Mouse (Mus musculus) urinary bladder, postnatal 14 days (tissue): ENCODE data around the gene Sulf2.

Experiments used
- DNase-seq: peaks from one replicate; pipeline ENCODE4 v3.0.0; 2021; ENCODE audit warnings: low spot score

The Sulf2 gene

DNA sequence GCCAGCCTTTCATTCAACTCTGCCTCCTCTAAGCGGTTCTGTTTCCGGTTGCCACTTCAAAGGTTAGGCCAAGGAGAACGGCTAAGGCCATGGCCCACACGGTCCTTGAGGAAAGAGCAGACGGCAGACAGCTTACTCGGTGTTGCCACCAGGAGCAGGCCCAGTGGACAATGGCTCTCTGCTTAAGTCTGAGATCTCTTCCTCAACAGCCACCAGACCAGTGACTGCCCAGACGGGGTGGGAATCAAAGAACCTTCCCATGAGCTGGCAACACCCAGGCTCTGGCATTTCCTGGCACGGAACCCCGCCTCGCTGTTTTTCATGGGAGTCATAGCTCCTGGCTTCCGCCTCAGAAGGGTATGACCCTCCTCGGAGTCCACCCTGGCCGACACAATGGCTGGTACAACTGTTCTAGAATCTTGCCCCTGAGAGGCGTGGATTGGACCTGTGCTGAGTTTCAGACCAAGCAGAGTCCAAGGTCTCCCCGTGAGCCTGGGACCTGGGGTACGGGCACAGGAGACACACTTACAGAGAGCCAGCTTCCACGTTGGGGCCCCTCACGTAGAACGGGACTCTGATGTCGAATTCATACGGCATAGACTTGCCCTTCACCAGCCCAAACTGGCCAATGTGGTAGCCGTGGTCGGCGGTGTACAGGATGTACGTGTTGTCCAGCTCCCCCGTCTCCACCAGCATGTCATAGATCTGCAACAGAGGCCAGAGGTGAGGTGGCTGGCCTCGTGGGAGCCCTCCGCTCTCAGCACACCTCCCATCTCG is 68.8 kb downstream of the Sulf2 start:
- DNase-seq: no peak

DNA sequence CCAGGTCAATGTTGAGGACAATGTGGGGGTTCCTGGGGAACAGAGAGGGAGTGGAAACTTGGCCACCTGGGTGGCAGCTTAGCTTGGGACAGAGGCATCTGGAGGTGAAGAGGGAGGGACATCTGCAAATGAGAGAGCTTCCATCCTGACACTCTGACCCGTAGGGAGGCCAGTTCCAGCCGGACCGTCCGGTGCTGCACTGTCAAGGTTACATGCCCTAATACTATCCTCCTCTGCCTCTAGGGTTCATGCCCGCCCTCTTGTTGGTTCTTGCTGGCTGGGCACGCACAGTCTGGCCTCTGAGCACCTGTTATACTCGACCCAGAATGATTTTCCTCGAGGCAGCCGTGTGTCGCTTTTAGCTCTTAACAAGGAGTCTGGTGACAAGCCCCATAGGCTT is 69.7 kb downstream of the Sulf2 start:
- no peak for DNase-seq

DNA sequence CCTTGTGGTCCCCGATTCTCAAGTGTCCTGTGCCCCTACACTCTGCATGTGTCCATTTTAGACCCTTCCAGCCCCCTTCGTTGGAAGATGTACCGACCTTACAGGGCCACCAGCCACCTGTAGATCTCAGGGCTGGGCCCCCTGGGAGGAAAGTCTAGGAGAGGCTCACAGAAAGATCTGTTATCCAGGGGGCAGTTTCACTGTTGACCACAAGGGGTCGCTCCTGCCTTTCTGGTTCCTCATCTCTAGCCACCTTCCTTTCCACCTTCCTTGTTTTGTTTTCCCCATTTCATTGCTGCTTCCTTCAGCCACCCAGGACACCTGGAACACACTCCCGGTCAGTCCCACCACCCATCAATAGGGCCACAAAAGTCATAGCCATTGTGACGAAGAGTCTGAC is 70.5 kb downstream of the Sulf2 start:
- peak; percentile 70 for DNase-seq

DNA sequence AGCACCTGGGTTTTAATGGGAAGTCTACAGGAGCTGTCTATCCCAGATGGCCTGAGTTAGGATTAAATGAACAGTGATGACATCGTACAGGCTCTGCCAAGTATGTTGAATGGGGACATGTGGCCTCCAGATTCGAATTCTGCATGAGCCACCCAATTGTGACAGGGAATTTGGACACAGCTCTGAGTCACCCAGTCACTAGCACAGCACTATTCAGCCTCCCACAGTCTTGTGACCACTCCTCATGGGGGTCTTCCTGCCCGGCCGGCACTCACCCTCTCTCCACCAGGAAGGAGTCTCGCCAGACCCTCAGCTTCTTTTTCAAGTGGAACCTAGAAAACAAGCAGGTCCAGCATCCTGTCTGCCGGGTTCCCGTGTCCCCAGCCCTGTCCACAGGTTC is 71.4 kb downstream of the Sulf2 start:
- no peak for DNase-seq

DNA sequence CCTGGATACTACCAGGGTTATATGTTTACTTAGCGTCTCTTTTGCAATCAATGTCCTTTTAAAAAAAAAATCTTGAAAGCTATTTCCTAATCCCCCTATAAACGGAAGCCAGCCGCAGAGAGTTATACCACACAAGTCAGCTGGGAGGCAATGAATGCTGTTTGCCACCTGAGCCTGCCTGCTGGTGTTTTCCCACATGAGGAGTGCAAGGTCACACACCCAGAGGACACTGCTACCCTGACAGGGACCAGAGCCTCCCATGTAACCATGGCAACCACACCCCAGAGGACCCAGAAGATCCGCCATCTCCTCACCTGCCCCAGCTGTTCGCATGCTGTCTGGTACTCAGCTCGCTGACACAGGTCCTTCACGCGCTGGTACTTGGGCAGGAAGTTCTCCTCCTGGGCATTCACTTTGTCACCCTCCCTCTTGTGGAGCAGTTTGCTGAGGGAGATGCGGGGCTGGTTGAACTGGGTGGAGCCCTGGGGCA is 71.9 kb downstream of the Sulf2 start:
- DNase-seq: no peak

DNA sequence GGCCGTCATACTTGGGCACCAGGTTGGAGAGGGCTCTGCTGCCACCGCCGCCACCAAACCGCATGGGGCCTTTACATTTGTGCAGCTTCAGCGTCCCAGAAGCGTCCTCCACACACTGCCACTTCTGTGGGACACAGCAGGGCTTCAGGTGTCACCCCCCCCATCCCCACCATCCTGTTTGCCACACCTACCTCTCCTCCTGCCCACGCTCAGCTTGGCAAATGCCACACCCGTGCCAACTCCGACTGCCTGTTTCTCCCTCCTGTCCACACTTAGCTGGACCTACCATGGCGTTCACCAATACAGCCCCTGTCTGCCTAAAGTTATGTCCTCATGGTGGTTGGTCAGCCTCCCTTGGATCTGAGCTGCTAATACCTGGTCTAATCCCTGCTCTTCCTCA is 72.8 kb downstream of the Sulf2 start:
- DNase-seq: no peak

DNA sequence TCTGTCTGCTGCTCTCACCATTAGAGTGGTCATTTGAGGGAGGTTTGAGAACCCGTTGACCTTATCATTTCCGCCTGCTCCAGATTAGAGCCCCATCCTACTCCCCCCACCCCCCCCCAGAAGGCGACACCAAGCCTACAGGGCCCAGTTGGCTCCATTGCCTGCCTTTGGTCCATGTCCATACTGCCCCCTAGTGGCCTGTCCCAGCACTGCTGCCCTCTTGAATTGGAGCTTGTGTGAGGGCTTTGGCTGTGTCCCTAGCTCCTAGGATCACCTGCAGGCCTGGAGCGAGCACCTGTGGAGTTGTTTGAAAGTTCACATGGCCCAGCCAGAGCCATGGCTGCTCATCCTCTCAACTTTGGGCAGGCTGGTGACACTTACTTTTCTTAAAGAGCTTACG is 73.3 kb downstream of the Sulf2 start:
- DNase-seq: peak; percentile 84

DNA sequence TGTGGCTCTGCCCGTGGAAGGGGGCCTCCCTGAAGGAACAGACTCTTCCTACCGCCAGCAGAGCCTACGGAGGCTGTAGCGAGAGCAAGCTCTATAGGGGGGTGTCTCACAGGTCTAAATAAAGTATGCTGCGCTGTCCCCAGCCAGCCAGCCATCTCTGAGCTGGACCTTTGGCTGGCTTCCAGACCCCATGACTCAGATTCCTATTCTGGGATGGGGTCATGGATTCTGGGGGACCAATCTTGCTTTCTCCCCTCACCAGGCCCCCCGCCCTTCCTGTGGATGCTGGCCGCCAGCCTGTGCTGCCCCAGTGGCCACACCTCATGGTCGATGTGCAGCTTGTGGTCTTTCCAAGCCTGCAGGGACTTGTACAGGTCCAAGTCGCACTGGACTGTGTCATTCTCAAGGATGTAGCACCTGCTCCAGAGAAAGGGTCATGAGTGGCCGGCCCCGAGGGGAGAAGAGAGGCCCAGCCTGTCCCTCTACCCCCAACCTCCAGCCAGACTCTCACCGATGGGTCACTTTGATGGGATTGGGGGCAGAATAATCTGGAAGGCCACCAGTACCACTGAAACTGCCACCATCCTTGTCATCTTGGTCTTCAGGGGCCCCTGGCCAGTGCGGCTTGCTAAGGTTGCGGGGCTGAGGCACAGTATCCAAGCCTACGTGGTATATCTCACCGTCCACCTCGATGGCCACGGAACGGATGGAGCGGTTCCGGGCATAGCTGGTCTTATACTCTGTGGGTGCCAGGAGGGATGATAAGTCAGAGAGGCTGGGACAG is 74.3 kb downstream of the Sulf2 start:
- peak; percentile 70 for DNase-seq

DNA sequence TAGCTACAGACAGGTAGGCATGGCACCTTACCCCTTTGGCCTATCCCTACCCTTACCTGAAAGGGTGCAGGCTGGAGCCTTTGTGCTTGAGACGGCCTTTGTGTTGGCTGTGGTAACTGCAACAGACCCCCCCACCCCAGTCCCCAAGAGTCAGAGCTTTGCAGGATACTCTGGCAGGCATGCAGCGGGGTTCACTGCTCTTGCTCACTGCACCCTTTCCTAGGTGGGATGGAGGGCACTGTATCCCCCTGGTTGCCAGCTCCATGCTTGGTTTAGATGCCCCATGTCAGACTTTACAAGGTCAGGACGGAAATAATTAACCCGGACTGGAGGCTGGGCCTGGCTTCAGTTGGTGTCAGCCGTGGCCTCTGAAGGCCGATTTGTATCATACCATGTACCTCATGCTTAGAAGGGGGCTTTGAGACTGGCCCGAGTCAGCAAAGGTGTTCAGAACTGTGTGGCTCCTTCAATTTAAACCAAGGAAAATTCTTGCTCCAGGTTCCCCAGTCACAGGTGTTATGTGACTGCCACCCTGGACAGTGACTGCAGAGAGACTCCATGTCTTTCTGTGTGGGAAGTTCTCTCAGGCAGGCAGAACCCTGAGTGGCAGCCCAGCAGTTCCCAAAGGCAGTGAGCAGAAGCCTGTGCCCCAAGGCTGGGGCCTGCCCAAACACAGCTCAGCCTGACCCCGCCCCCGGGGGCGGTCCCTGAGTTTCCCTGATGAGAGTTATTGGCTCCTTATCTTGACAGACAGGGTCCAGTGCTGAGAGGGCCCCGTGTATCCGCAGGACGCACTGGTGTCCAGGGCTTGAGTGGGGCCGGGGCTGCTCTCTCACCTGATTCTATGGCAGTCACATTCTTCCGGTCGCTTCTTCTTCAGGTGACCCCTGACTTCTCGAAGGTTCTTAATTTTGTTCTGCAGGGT is 75.2 kb downstream of the Sulf2 start:
- peak; percentile 78 for DNase-seq

DNA sequence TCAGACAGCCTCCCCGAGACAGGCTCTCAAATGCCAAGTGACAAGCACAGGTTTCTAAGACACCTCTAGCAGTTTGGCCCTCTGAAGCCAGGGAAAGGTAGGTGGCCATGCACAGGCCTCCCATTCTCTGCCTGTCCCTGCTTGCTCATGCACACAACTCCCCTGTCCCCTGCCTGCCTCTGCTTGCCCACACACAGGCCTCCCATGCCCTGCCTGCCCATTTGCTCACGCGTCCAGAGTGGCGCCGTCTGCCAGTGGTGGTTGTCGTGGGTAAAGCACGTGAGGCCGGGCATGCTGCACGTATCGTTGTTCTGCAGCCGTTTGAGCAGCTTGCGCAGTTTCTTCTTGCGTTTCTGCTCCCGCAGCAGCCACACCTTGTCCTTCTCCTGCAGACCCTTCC is 76.2 kb downstream of the Sulf2 start:
- peak; percentile 61 for DNase-seq

DNA sequence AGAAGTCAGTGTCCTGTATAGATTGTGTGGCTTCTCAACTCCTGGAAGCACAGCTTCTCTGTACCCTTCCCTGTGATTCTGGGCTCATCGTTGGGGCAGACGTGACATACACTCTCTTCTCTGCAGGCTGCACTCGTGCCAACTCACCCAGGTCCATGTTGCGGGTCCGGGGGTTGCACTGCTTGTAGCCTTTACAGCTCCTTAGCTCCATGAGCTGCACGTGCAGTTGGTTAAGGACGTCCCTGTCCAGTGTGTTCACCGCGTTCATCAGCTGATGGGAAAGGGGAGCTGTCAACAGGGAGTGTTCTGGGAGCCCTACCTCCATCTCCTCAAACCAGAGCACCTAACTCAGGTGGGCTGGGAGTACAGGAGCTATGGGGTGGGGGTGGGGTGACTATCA is 78.1 kb downstream of the Sulf2 start:
- no peak for DNase-seq

DNA sequence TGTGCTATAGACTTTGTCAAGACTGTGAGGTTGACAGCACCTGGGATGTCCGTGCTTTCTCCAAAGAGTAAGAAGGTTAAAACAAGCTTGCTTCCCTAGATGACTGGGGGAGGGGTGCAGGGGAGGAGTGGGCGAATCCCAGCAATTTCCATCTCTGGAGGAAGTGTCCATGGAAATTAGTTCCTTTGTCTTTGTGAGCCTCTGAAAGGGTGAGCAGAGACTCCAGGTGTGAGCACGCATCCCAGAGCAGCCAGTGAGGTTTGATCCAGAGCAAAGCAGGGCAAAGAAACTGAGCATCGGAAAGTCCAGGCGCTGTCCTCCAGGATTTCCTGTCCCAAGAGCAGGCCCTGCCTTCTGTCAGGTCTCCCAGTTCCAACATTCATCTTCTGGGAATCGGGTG is 81.1 kb downstream of the Sulf2 start:
- DNase-seq: no peak

DNA sequence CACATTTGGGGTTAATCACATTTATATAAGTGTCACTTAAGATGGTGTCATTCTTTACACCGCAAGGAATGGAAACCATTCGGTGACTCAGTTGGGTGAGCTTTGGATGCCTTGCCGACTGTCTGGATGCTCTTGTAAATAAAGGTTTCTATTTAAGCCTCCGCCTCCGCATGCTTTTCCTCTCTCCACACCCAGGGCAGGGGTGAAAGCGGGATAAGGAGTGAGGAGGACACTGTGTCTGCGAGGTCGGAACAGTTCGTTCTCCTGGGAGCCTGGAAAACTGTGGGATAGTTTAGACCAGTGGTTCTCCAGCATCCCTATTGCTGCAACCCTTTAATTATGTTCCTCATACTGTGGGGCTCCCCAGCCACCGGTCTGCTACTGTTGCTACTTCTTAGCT is 82.4 kb downstream of the Sulf2 start:
- DNase-seq: no peak

DNA sequence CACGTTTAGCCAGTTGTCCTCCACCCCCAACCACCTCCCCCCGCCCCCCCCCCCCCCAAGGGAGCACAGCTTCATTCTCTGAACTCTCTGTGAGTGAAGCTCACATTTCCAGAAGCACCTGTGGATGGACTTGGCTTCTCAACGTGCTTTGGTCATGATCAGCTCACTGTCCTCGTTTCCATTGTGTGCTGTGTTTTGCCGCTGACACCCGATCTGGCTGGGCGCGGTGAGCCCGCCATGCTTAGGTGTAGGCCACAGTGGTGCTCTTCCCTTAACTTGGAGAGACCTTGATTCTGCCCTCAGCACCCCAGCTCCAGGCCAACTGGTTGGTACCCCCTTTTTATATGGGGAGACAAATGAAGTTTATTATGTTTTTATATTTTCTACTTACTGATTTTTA is 83.6 kb downstream of the Sulf2 start:
- DNase-seq: no peak

DNA sequence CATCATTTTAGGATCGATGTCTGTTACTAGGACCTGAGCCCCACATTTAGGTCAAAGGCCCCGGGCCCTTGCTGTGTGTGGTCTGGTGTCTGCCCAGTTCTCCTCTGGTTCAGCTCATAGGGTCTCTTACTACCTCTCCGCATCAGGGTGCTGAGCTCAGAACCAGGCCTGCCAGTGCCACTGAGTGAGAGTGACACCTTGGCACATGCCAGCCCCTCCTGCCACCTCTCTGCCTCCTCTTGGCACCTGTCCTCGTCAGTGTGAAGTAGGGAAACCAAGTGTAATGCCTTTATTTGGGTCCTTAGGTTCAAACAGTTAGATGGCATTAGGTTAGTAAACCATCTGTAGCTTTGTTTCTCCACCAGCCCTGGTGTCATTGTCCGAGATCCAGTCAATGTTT is 84.0 kb downstream of the Sulf2 start:
- no peak for DNase-seq

DNA sequence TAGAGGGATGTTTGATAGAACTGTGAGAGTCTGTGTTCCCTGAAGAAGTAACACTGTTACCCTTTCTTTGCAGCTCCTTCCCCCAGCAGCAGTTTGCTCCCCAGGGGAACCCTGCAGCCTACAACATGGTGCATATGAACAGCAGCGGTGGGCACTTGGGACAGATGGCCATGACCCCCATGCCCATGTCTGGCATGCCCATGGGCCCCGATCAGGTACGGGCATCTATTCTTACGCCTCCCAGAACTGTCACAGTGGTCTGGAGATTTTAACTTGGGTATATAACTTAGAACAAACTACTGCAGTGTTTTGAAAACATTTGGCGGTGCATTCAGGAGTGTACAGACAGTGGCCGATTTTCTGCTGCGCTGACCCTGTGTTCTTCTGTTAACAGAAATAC is 85.7 kb downstream of the Sulf2 start:
- no peak for DNase-seq

DNA sequence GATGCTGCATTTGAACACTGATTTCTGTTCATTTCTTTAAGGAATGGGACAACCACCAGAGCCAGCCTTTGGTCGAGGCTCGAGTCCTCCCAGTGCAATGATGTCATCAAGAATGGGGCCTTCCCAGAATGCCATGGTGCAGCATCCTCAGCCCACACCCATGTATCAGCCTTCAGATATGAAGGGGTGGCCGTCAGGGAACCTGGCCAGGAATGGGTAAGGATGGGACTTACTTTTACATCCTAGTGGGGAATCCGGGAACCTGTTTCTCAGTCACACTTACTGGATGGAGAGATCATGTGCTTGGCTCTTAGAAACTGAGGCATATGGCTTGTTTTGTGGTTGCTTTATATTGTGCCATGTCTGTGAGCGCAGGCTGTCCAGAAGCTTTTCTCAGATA is 86.3 kb downstream of the Sulf2 start:
- DNase-seq: no peak

DNA sequence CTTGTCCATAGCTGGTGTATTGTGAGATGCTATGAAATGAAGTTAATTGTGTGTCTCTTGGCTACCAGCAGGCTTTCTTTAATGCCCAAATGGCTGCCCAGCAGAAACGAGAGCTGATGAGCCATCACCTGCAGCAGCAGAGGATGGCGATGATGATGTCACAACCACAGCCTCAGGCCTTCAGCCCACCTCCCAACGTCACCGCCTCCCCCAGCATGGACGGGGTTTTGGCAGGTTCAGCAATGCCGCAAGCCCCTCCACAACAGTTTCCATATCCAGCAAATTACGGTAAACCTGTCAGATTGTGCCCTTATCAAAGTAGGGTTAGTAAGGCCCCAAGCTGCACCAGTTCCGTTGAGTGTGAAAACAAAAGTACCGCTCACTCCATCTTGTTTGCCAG is 87.2 kb downstream of the Sulf2 start:
- no peak for DNase-seq

DNA sequence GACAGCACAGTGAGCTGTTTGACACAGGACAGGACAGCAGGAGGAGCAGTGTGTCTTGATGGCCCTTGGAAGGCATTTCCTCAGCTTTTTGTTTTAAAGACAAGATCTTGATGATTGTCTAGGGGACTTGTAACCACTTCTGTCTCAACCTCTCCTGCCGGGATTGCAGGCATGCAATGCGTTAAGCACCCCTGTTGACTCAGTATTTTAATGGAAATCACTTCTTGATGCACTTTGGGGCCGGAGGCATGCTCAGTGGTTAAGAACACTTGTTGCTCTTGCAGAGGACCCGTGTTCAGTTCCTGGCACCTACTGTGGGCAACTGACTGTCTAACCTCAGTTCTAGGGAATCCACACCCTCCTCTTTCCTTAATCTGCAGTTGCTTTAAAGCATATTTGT is 89.0 kb downstream of the Sulf2 start:
- DNase-seq: no peak

DNA sequence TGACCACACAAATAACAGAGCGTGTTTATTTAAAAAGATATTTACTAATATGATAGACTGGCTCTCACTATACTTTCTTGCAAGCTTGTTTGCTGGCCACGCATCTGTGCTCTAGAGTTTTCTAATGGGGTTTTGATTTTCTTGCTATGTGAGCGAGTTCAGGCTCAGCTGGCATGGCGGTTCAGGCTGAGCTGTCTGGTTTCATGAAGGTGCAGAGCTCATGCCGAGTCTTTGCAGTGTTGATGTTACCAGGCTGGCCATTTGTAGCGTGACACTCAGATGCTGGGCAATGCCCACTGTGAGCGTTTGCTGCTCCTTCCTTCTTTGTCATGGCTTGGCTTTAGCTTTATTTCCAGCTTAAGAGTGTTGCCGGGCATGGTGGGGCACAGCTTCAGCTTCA is 93.0 kb downstream of the Sulf2 start:
- no peak for DNase-seq

DNA sequence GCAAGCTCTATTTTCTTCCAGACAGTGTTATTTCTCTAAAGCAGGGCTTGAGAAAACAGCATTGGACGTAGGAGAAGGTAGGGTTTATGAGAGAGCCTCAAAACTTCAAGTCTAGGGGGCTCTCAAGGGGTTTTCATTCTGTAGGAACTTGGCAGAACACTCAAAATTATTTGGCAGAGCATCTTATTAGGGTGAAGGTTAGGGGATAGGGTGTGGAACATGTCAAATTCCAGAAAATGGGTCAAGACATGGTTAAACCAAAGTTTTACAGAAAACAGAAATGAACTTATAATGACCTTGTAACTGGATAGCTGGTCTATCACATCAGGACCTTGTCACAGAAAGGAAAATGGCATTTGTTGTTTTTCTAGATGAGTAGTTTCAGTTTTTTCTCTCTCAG is 93.5 kb downstream of the Sulf2 start:
- DNase-seq: no peak

DNA sequence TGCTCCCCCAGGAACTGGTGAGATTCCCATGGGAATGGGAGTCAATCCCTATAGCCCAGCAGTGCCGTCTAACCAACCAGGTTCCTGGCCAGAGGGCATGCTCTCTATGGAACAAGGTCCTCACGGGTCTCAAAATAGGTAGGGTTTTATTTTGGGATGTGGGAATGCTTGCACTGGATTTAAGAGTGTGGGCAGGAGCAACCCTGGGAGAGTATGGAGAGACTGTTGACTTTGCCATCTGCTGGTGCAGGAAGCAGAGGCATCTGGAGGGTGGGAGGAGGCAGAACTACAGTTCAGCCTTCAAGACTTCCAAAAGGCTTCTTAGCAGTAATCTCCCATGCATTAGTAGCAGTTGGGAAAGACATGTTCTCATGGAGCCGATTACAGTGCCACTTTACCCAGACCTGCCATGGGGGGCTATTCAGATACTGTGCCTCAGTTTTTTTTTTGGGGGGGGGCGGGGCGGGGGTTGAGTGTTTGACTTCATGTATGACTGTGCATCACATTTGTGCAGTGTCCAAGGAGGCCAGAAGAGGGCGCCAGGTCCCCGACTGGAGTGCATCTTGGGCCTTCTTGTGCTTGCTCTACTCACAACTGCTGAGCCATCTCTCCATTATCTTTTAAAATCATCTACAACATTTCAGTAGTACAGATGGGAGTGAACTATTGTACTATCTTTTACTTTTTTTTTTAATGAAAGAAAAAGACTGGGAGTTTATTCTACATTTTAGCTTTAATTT is 95.6 kb downstream of the Sulf2 start:
- DNase-seq: peak; percentile 63
